Mouse (Mus musculus): ENCODE results near the gene Mapk7.

Gene Mapk7

GRCm38 (mm10) chr11:61465422-61465821 is 28.8 kb downstream of the Mapk7 start:
- DNase-seq (ENCODE audit: low spot score in 2 of 2) = no peak

- no peak for DNase-seq (ENCODE audit: low spot score in 2 of 2)
These were observed 30.1 kb downstream of the Mapk7 start for GRCm38 (mm10) chr11:61464071-61464470.

GRCm38 (mm10) chr11:61449499-61450292 is 44.5 kb downstream of the Mapk7 start:
- DNase-seq (ENCODE audit: low spot score in 2 of 2) = peak; percentile 21 to 32

GRCm38 (mm10) chr11:61448599-61449225 is 45.5 kb downstream of the Mapk7 start:
- DNase-seq (ENCODE audit: low spot score in 2 of 2) = peak in 1 of 2 experiments; percentile 29

GRCm38 (mm10) chr11:61448041-61448440 is 46.2 kb downstream of the Mapk7 start:
- DNase-seq (ENCODE audit: low spot score in 2 of 2) = peak in 1 of 2 experiments; percentile 62

- DNase-seq (ENCODE audit: low spot score in 2 of 2) = no peak
These were observed 46.9 kb downstream of the Mapk7 start for GRCm38 (mm10) chr11:61447296-61447695.

- DNase-seq (ENCODE audit: low spot score in 2 of 2) = no peak
These were observed 50.4 kb downstream of the Mapk7 start for GRCm38 (mm10) chr11:61443807-61444206.

- no peak for DNase-seq (ENCODE audit: low spot score in 2 of 2)
These were observed 52.5 kb downstream of the Mapk7 start for GRCm38 (mm10) chr11:61441670-61442069.

- no peak for DNase-seq (ENCODE audit: low spot score in 2 of 2)
These were observed 53.8 kb downstream of the Mapk7 start for GRCm38 (mm10) chr11:61440416-61440815.

- DNase-seq (ENCODE audit: low spot score in 2 of 2) = no peak
These were observed 55.0 kb downstream of the Mapk7 start for GRCm38 (mm10) chr11:61439170-61439569.
